Mouse (Mus musculus): Measurements from ENCODE around the gene Eif4g3.
"Not testable (repeated sequence)": the region's sequence is repeated elsewhere in the genome, so short reads cannot be mapped to it uniquely, and the experiment has no call there.

Eif4g3 gene

DNA sequence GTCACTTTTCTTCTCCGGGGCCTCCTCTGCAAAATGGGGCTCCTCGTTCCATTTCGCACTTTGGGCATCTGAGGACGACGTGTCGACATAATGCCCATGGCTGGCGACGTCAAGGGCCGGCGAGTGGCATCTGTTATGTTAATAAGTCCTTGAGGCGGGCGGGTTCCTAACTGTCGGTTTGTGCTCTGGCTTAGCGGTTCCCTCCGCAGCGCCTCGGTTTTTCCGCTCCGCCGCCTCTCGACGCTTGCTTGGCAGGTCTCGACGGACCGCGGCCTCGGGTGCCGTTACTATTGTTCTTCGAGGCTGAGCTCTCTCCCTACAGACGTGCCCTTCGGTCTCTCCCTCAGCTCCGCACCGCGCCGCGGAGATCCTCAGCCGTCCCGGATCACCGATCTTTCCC is at the start of gene Eif4g3:
Gene Eif4g3 (plus strand): TSS at position 133 of the 400 bp plus-strand sequence.
- in situ Hi-C loops (cut with MboI; ENCODE audit: unreplicated experiment in 2 of 2) = no loop called here

DNA sequence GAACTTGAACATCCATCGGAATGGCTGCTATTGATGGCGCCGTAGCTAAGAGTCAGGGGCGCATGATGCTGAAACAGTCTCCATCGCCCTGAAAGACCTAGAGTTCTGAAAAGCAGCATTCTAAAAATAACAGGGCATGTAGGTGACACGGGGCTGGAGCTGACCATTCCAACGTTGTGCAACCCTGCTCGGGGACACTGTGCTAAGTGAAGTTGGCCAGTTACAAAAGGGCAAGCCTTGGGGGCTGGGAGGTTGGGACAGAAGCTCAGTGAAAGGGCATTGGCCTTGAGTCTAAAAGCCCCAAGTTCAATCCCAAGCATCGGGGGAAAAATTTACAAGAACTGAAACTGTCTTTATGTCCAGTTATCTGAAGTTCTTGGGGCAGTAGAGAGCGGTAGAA is 49.3 kb upstream of the Eif4g3 start:
- in situ Hi-C loops (cut with MboI; ENCODE audit: unreplicated experiment in 2 of 2) = loop anchor here in 1 of 2 experiments (25.0 kb wide), 2 partner anchors 881 to 1281 kb away; no protein-coding TSS in a partner anchor

DNA sequence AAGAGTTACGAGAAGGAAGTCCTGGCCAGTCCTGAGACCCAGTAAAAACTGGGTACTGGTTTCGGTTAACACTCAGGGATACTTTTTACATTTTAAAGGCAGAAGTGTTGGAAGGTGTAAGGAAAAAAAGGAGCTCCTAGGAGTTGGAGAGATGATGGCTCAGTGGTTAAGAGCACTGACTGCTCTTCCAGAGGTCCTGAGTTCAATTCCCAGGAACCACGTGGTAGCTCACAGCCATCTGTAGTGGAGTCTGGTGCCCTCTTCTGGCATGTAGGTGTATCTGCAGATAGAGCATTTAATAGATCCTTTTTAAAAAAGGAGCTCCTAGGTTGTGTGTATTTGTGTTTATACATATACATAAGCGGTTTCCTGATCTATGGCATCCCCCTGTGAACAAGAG is 47.4 kb upstream of the Eif4g3 start:
- in situ Hi-C loops (cut with MboI; ENCODE audit: unreplicated experiment in 2 of 2) = loop anchor here (5.0 to 25.0 kb wide), 7 partner anchors 93 to 1283 kb away; no protein-coding TSS in a partner anchor

DNA sequence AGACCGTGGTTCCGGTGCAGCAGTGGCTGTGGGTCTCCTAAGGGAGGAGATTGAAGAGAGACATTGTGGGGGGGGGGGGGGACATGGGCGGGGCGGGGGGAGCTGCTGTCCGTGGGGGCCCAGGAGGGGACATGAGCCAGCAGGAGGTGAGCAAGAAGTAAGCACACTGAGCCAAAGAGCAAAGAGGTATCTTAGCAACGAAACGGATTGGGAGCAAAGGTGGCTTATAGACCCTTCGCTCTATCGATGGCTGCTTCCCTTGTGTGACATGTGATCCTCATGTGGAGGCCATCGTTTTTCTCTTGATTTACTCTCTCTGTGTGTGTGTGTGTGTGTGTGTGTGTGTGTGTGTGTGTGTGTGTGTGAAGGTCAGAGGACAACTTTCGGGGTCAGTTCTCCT is 46.4 kb upstream of the Eif4g3 start:
- in situ Hi-C loops (cut with MboI; ENCODE audit: unreplicated experiment in 2 of 2) = loop anchor here (5.0 to 25.0 kb wide), 7 partner anchors 94 to 1284 kb away; no protein-coding TSS in a partner anchor

DNA sequence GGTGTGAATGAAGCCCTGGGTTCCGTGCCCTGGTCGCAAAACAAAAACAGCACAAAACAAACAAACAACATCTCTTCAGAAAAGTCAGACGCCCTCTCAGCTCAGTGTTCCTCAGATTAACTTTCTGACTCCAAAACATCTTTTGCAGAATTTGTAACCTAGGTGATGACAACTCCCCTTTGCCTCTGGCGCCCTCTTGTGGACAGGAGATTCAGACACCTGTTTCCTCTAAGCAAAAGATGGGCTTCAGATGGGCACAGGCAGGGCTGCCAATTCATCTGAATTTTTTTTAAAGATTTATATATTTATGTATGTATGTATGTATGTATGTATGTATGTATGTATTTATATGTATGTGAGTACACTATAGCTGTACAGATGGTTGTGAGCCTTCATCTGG is 40.0 kb upstream of the Eif4g3 start:
- in situ Hi-C loops (cut with MboI; ENCODE audit: unreplicated experiment in 2 of 2) = loop anchor here in 1 of 2 experiments (25.0 kb wide), 1 partner anchor 909 kb away; the partner anchor contains the start of genes Gm13030 and Pla2g5

DNA sequence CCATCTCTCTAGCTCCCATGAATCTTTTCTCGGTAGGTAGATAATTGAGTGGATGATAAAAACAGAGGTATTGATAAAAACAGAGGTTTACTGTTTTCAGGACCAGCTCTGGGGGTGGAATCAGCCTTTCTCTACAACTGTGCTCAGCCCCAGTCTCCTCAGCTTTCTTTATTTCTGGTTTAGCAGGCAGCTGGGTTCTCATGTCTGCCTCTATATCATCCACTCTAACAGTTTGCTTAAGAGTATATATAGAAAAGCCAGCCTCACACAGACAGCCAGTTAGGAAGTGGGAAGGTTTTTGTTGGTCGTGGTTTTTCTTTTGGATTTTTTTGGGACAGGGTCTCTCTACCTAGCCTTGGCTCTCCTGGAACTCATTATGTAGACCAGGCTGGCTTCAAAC is 38.6 kb upstream of the Eif4g3 start:
- in situ Hi-C loops (cut with MboI; ENCODE audit: unreplicated experiment in 2 of 2) = loop anchor here in 1 of 2 experiments (25.0 kb wide), 1 partner anchor 908 kb away; the partner anchor contains the start of genes Gm13030 and Pla2g5

DNA sequence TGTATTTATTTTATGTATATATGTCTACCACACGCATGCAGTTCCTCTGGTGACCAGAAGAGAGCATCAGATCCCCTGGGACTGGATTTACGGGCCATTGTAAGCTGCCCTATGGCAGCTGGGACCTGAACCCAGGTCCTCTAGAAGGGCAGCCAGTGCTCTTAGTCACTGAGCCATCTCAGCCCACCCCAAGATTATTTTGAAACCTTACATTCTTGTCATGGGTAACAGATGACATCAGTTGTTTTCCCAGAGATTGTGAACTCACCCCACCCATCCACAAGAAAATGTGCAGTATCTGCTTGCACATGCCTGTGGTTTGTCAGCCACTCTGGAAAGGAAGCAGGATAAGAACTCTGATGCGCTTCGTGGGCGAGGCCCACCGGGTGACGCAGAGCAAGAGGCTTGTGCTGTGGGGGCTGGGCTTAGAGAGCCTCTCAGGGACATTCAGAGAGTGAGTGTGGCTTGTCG is 37.9 kb upstream of the Eif4g3 start:
- in situ Hi-C loops (cut with MboI; ENCODE audit: unreplicated experiment in 2 of 2) = loop anchor here in 1 of 2 experiments (25.0 kb wide), 1 partner anchor 907 kb away; the partner anchor contains the start of genes Gm13030 and Pla2g5

DNA sequence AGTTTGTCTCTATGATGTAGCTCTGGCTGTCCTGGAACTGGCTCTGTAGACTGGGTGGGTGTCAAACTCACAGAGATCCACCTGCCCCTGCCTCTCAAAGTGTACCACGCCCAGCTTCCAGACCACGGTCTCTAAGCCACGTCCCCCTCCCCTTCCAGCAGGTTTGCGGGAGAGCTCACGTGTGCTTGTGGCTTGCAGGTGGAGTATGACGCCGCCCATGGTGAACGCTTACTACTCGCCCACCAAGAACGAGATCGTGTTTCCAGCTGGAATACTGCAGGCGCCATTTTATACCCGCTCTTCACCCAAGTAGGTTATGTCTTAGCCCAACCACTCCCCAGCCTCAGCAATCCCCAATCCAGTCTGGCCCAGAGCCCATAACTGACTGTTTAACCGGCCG is 36.6 kb upstream of the Eif4g3 start:
- in situ Hi-C loops (cut with MboI; ENCODE audit: unreplicated experiment in 2 of 2) = loop anchor here in 1 of 2 experiments (25.0 kb wide), 1 partner anchor 906 kb away; the partner anchor contains the start of genes Gm13030 and Pla2g5

DNA sequence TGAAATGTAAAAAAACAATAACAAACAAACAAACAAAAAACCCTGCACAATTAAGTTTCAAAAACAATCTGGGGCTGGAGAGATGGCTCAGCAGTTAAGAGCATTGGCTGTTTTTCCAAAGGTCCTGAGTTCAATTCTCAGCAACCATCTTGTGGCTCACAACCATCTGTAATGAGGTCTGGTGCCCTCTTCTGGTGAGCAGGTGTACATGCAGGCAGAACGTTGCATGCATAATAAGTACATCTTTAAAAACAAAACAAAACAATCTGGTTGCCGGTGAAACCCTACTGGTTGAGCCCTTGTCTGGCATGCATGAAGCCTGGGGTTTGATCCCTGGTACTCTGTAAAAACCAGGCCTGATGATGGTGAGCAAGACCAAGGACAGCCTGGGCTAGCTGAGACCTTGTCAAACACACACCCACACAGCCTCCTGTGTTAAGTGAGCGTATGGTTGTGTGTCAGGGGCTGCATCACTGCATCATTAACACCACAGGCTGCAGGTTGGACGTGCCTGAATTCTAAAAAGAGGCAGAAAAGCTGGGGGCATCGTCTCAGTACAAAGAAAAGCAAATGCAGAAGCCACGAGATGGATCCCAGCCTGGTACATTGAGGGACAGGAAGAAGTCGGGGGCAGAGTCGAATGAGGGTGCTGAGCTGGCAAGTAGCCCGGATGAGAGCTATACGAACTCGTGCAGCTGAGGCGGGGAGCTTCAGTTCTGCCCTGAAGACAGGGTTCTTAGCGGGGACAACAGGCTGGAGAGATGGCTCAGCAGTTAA is 32.7 kb upstream of the Eif4g3 start:
- in situ Hi-C loops (cut with MboI; ENCODE audit: unreplicated experiment in 2 of 2) = loop anchor here (10.0 to 25.0 kb wide), 6 partner anchors 145 to 902 kb away; partner anchors contain the start of genes Gm13030 (in 1 of the 2) and Pla2g5 (in 1 of the 2)

DNA sequence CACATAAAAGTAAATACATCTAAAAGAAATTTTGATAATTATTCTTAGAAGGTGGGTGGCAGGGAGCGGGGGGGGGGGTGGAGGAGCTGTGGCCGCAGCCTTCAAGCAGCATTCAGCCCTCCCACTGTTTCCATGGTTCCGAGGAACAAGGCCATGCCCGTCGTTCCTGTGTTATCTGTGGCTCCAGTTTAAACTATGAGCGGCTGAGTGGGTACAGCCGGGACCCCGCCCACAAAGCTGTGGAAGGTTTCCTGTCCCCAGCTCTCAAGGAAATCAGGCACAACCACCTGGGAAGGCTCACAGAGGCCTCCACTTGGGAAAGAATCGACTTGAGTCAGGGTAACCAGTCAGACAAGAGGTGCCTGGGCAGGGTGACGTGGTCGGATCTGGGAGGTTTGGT is 32.1 kb upstream of the Eif4g3 start:
- in situ Hi-C loops (cut with MboI; ENCODE audit: unreplicated experiment in 2 of 2) = loop anchor here (10.0 to 25.0 kb wide), 6 partner anchors 144 to 902 kb away; partner anchors contain the start of genes Gm13030 (in 1 of the 2) and Pla2g5 (in 1 of the 2)

DNA sequence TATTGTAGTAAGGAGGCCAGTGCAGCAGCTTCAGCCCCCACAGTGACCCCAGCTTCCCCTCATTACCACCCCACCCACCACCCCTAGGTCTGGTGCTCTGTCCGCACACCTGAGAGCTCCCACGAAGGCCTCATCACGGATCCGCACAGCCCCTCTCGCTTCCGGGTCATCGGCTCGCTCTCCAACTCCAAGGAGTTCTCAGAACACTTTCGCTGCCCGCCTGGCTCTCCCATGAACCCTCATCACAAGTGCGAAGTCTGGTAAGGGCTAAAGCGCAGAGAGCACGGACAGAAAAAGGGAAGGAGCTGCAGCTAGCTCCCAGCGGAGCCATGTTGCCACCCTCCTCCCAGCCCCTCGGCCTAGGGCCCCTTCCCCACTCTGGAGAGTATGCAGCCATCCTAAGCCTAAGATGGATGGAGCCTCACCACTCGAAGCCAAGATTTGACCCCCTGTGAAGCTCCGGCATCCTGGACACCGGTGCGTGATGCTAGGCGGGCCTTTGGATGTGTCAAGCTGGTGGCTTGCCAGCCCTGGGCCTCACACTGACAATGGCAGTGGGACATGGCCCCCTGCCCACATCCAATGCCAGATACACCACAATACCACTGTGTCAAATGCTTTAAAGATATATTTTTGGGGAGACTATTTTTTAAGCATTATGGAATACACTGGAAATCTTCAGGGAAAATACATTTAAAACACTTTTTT is 30.0 kb upstream of the Eif4g3 start:
- in situ Hi-C loops (cut with MboI; ENCODE audit: unreplicated experiment in 2 of 2) = loop anchor here (10.0 to 25.0 kb wide), 6 partner anchors 142 to 900 kb away; partner anchors contain the start of genes Gm13030 (in 1 of the 2) and Pla2g5 (in 1 of the 2)

DNA sequence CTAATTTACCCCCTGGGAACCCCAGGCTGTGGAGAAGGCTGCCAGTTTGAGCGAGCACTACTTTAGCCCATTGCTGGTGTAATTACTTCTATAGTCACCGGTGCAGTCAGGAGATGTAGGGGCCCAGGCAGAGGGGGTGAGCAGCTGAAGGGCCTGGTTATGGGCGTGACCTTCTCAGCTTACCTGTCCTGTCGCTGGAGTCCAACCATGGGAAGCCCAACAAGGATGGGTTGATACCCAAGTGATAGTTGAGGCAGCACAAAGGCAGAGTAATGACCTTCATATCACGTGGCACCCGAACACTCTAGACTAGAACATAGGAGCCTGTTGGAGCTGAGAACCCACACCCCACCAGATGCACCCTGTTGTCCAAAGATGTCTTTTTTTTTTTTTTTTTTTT is 29.4 kb upstream of the Eif4g3 start:
- in situ Hi-C loops (cut with MboI; ENCODE audit: unreplicated experiment in 2 of 2) = loop anchor here (10.0 to 25.0 kb wide), 6 partner anchors 141 to 899 kb away; partner anchors contain the start of genes Gm13030 (in 1 of the 2) and Pla2g5 (in 1 of the 2)

DNA sequence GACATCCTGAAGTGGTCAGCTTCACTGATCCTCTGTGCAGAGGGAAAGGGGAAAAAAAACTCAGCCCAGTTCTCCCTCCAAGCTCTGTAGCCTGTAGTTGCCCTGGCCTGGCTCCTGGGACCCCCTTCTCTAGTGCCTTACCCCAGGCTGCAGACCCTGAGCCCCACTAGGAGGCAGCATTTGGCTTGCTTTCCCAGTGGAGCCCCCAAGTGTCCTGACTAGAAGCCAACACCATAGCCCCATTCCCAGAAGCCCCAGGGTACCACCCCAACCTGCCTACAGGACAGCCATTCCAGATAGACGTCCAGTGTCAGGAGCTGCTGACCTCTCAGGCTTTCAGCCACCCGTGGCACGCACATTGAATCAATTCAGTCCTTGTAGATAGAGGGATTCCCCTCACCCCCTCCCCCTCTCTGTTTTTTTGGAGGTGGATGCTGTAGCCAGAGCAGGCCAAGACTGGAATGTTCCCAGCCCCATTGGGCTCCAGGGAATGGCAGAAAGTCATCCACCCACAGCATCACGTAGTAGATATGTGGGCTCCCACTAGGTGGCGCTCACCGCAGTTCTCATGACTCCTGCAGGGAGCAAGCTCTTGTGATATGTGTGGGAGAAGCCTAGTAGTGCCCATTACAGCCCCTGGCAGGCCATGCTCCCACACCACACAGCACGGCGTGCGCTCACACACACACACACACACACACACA is 28.8 kb upstream of the Eif4g3 start:
- in situ Hi-C loops (cut with MboI; ENCODE audit: unreplicated experiment in 2 of 2) = loop anchor here (10.0 to 25.0 kb wide), 6 partner anchors 141 to 898 kb away; partner anchors contain the start of genes Gm13030 (in 1 of the 2) and Pla2g5 (in 1 of the 2)

DNA sequence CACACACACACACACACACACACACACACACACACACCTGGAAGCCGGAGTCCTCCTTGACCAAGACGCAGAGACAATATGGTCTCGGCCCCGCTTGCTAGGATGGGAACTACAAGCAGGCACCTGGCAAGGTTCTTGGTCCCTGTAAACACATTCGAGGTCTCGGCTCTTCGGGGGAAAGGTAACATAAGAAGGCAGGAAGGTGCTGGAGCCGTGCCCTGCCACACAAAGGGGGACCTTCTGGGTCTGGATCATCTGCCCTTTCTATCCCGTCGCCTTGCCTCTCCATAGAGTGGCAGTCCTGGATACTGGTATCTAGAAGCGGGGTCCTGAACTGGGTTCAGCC is 28.3 kb upstream of the Eif4g3 start:
- in situ Hi-C loops (cut with MboI; ENCODE audit: unreplicated experiment in 2 of 2) = loop anchor here (10.0 to 25.0 kb wide), 6 partner anchors 140 to 898 kb away; partner anchors contain the start of genes Gm13030 (in 1 of the 2) and Pla2g5 (in 1 of the 2)

DNA sequence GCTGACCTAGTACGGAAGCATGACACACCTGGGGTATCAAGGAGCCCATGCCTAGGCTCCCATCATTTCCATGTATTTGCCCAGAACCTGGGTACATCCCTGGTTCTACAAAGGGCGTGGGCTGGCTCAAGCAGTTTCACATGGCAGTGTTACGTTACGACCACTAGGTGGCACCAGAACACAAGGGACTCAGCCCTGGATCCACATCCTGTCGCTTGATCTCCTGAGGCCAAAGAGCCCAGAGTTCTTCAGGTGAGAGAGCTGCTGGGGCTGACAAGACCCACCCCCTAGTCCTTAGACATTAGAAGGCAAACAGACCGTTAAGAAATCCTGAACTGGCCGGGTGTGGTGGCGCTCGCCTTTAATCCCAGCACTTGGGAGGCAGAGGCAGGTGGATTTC is 24.6 kb upstream of the Eif4g3 start:
- in situ Hi-C loops (cut with MboI; ENCODE audit: unreplicated experiment in 2 of 2) = loop anchor here (10.0 to 25.0 kb wide), 6 partner anchors 137 to 894 kb away; partner anchors contain the start of genes Gm13030 (in 1 of the 2) and Pla2g5 (in 1 of the 2)

DNA sequence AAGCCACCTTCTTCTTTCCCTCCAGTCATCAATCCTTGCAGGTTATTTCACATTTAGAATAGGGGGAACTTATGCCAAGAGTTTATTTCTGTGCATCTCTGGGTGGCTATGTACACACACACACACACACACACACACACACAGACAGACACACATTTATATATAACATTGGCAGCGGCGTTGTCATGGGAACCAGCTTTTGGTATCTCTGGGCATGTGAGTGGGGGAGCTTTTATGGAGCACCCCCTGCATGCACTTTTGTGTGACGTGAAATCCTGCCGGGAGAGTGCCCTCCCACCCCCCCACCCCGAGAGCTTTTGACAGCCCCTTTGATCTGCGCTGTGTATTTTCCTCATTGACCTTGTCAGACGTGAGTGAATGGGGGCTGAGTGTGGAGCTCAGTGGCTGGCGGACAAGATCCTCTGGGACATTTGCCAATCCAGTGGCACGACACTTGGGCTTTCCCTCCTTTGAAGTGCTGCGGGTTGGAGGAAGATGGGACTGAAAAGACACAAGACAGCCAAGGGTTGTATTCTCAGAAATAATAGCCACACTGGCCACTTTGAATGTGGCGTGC is 22.1 kb upstream of the Eif4g3 start:
- in situ Hi-C loops (cut with MboI; ENCODE audit: unreplicated experiment in 2 of 2) = loop anchor here in 1 of 2 experiments (25.0 kb wide), 1 partner anchor 892 kb away; the partner anchor contains the start of genes Gm13030 and Pla2g5

DNA sequence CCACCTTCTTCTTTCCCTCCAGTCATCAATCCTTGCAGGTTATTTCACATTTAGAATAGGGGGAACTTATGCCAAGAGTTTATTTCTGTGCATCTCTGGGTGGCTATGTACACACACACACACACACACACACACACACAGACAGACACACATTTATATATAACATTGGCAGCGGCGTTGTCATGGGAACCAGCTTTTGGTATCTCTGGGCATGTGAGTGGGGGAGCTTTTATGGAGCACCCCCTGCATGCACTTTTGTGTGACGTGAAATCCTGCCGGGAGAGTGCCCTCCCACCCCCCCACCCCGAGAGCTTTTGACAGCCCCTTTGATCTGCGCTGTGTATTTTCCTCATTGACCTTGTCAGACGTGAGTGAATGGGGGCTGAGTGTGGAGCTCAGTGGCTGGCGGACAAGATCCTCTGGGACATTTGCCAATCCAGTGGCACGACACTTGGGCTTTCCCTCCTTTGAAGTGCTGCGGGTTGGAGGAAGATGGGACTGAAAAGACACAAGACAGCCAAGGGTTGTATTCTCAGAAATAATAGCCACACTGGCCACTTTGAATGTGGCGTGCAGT is 17.9 kb upstream of the Eif4g3 start:
- in situ Hi-C loops (cut with MboI; ENCODE audit: unreplicated experiment in 2 of 2) = loop anchor here in 1 of 2 experiments (25.0 kb wide), 1 partner anchor 887 kb away; the partner anchor contains the start of genes Gm13030 and Pla2g5

DNA sequence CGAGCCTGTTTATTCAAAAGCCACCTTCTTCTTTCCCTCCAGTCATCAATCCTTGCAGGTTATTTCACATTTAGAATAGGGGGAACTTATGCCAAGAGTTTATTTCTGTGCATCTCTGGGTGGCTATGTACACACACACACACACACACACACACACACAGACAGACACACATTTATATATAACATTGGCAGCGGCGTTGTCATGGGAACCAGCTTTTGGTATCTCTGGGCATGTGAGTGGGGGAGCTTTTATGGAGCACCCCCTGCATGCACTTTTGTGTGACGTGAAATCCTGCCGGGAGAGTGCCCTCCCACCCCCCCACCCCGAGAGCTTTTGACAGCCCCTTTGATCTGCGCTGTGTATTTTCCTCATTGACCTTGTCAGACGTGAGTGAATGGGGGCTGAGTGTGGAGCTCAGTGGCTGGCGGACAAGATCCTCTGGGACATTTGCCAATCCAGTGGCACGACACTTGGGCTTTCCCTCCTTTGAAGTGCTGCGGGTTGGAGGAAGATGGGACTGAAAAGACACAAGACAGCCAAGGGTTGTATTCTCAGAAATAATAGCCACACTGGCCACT is 13.7 kb upstream of the Eif4g3 start:
- in situ Hi-C loops (cut with MboI; ENCODE audit: unreplicated experiment in 2 of 2) = not testable (repeated sequence)

Measured in v-Abl transformed pro-B cells (cell line).